Mouse (Mus musculus) left cerebral cortex, adult 18-20 months (tissue): ENCODE results near the gene Gdpgp1. TPM values are rescaled to one million over a fixed set of nuclear protein-coding genes. Genes with fewer than 3 reads are reported as not detected.

ENCODE experiments used
- DNase-seq, 2 experiments: peaks; one replicate each; pipeline ENCODE4 v3.0.0; 2021 to 2022; ENCODE audit warnings: low spot score in 2 of 2, mixed read lengths in 1 of 2
- total RNA-seq, 2 experiments: library from RNA; stranded (reverse); gene quantifications; 2 replicates each; pipeline ENCODE4 v1.2.3; 2021

Gene Gdpgp1
- total RNA-seq, 2 experiments from 2014 or later, result 5.3 to 6.4 TPM

DNA sequence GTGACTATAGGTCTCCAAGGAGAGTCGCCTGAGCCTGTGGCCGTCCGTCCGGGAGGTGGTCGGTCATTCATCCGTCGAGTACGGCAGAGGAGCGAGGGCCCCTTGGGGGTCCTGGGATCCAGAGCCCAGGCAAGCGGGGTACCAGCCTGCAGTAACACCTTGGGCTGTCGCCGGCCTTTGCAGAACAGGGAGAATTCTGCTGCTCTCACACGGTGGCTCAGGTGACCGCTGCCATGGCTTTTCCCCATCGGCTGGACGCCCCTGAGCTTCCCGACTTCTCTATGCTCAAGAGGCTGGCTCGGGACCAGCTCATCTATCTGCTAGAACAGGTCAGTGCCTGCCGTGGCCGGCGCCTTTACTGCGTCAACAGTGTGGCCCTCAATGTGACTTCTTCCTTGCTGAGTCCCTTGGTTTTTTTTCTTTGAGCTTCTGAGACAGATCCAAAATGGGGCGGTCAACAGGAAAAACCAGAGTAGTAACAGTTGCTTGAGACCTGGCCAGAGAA lies 37.1 kb downstream of the Gdpgp1 start:
- no peak for DNase-seq

DNA sequence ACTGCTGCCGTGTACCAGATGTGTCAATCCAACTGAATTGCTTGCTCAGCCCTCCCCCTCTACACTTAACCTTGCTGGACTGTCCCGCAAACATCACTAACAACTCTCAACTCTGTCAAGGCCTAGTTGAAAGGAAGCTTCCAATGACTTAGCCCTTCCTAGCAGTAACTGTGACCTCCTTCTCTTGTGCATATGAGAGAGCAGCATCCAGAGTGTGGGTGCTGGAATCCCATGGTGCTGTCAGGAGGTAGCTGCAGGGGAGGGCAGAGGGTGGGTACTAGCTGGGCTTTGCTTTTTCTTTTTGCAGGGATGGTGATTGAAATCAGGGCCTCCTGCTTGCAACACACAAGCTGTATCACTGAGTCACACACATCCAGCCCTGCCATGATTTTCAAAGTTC lies 40.8 kb downstream of the Gdpgp1 start:
- no peak for DNase-seq

- DNase-seq, result no peak
Measured at GRCm38 (mm10) chr7:80276374-80276773, 43.7 kb downstream of the Gdpgp1 start.

GRCm38 (mm10) chr7:80280032-80280431 lies 47.4 kb downstream of the Gdpgp1 start:
- DNase-seq, result no peak

GRCm38 (mm10) chr7:80280998-80281397 lies 48.3 kb downstream of the Gdpgp1 start:
- no peak for DNase-seq

- no peak for DNase-seq
Measured at GRCm38 (mm10) chr7:80281646-80282045, 49.0 kb downstream of the Gdpgp1 start.

GRCm38 (mm10) chr7:80283226-80283918 lies 50.7 kb downstream of the Gdpgp1 start:
- no peak for DNase-seq

DNA sequence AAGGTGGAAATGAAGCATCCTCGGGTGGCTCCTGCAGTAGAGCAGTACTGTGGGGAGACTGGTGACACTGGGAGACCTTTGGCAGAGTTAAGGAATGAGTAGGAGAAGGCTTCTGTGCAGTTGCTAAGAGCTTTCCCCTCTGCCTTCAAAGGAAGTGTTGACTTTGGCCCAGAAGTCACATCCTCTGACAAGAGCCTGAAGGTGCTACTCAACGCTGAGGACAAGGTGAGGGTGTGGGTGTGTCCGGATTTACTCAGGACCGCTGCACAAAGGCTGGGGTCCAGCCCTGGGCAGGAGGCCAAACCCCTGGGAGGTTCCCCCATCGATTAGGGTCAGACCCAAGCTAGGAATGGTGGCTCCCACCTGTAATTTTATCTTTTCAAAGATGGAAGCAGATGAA lies 51.7 kb downstream of the Gdpgp1 start:
- no peak for DNase-seq

DNA sequence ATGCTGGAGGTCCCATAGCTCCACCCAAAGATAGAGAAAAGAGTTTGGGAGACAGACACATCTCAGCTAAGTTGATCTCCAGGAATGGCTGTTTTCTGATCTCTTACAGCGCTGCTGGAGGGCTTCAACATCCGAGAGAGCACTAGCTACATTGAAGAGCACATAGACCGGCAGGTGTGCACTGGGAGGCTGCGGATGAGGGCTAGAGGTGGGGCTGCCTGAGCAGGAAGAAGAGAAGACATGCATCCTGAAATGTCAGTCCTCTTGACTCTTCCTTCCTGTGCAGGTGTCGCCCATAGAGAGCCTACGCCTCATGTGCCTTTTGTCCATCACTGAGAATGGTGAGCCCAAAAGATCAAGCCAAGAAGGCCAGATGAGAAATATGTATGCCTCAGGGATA lies 53.1 kb downstream of the Gdpgp1 start:
- DNase-seq, result no peak

- no peak for DNase-seq
Measured at GRCm38 (mm10) chr7:80287736-80288135, 55.1 kb downstream of the Gdpgp1 start.

Other genes starting within 250 kb of the Gdpgp1 start
- 10 to 100 TPM; 19.4 to 22.1 TPM for gene Zfp710, start 208.1 kb upstream of the Gdpgp1 start, total RNA-seq
- gene Idh2, start 117.5 kb upstream of the Gdpgp1 start, total RNA-seq, result 10 to 100 TPM; 51.5 to 63.4 TPM
- gene Sema4b, start 46.0 kb upstream of the Gdpgp1 start, total RNA-seq, result 10 to 100 TPM; 17.7 to 18.0 TPM
- 10 to 100 TPM; 20.4 to 24.3 TPM for gene Cib1, start 52 bp upstream of the Gdpgp1 start, total RNA-seq
- 1 to 10 TPM; 1.9 to 3.0 TPM for gene Ttll13, start 13.5 kb downstream of the Gdpgp1 start, total RNA-seq
- 10 to 100 TPM; 41.8 to 47.0 TPM for gene Ngrn, start 28.4 kb downstream of the Gdpgp1 start, total RNA-seq
- 10 to 100 TPM; 18.8 to 21.6 TPM for gene Vps33b, start 36.8 kb downstream of the Gdpgp1 start, total RNA-seq
- under 1 TPM; 0.75 to 0.93 TPM for gene Prc1, start 61.6 kb downstream of the Gdpgp1 start, total RNA-seq
- gene Rccd1, start 91.6 kb downstream of the Gdpgp1 start, total RNA-seq, result 10 to 100 TPM; 13.1 to 14.5 TPM
- 10 to 100 TPM; 38.0 to 40.4 TPM for gene Unc45a, start 108.1 kb downstream of the Gdpgp1 start, total RNA-seq
- gene Hddc3, start 110.2 kb downstream of the Gdpgp1 start, total RNA-seq, result 10 to 100 TPM; 49.7 to 54.5 TPM
- 100 to 1,000 TPM; 147 to 153 TPM for gene Man2a2, start 138.5 kb downstream of the Gdpgp1 start, total RNA-seq
- 1 to 10 TPM; 4.5 to 5.8 TPM for gene Fes, start 155.1 kb downstream of the Gdpgp1 start, total RNA-seq
- gene Furin, start 172.6 kb downstream of the Gdpgp1 start, total RNA-seq, result 10 to 100 TPM; 37.1 to 39.9 TPM